Mouse (Mus musculus): ENCODE measurements around the gene Grin3a.
"Not testable (repeated sequence)": the region's sequence is repeated elsewhere in the genome, so short reads cannot be mapped to it uniquely, and the experiment has no call there.

The Grin3a gene

GRCm38 (mm10) chr4:49680171-49680875 lies 165.2 kb downstream of the Grin3a start:
- DNase-seq (ENCODE audit: low spot score), result no peak

- no peak for DNase-seq (ENCODE audit: low spot score)
These were observed 168.8 kb downstream of the Grin3a start for GRCm38 (mm10) chr4:49676790-49677189.

GRCm38 (mm10) chr4:49676071-49676470 lies 169.5 kb downstream of the Grin3a start:
- DNase-seq (ENCODE audit: low spot score), result no peak

GRCm38 (mm10) chr4:49664850-49665249 lies 180.7 kb downstream of the Grin3a start:
- DNase-seq (ENCODE audit: low spot score), result no peak

- DNase-seq (ENCODE audit: low spot score), result no peak
These were observed 183.3 kb downstream of the Grin3a start for GRCm38 (mm10) chr4:49662231-49662630.

- DNase-seq (ENCODE audit: low spot score), result no peak
These were observed 183.9 kb downstream of the Grin3a start for GRCm38 (mm10) chr4:49661664-49662063.

GRCm38 (mm10) chr4:49659421-49659820 lies 186.1 kb downstream of the Grin3a start:
- peak; percentile 41 for DNase-seq (ENCODE audit: low spot score)

GRCm38 (mm10) chr4:49639913-49640312 lies 205.6 kb downstream of the Grin3a start:
- DNase-seq (ENCODE audit: low spot score), result no peak

GRCm38 (mm10) chr4:49637821-49638220 lies 207.7 kb downstream of the Grin3a start:
- no peak for DNase-seq (ENCODE audit: low spot score)

- no peak for DNase-seq (ENCODE audit: low spot score)
These were observed 213.4 kb downstream of the Grin3a start for GRCm38 (mm10) chr4:49632139-49632481.

- DNase-seq (ENCODE audit: low spot score), result peak; percentile 96
These were observed 214.0 kb downstream of the Grin3a start, which contains the start of gene Rnf20 for GRCm38 (mm10) chr4:49631319-49632138. TSS of gene Rnf20 (plus strand) at chr4:49632006.

- DNase-seq (ENCODE audit: low spot score), result peak; percentile 5
These were observed 216.6 kb downstream of the Grin3a start for GRCm38 (mm10) chr4:49628941-49629340.

GRCm38 (mm10) chr4:49626973-49627372 lies 218.6 kb downstream of the Grin3a start:
- peak; percentile 84 for DNase-seq (ENCODE audit: low spot score)

- DNase-seq (ENCODE audit: low spot score), result not testable (repeated sequence)
These were observed 220.6 kb downstream of the Grin3a start for GRCm38 (mm10) chr4:49624969-49625368.

- DNase-seq (ENCODE audit: low spot score), result no peak
These were observed 221.6 kb downstream of the Grin3a start for GRCm38 (mm10) chr4:49623916-49624315.

- no peak for DNase-seq (ENCODE audit: low spot score)
These were observed 223.3 kb downstream of the Grin3a start for GRCm38 (mm10) chr4:49622272-49622671.

- DNase-seq (ENCODE audit: low spot score), result not testable (repeated sequence)
These were observed 225.7 kb downstream of the Grin3a start for GRCm38 (mm10) chr4:49619861-49620260.

GRCm38 (mm10) chr4:49616924-49617323 lies 228.6 kb downstream of the Grin3a start:
- no peak for DNase-seq (ENCODE audit: low spot score)
